Mouse (Mus musculus) liver, postnatal 0 days (tissue): ENCODE measurements at regions not wholly inside any gene's neighbourhood (a gene's known extent, or its start where the extent isn't known, plus 50 kb on each side); places are given as distances from the start of the nearest gene placed in this dataset.

Experiments used
- ATAC-seq: fragments of 200-750 bp; cut with Nextera tagmentation; 2 replicates; pipeline ENCODE4 v1.8.0; 2017; ENCODE audit warnings: mild to moderate bottlenecking, moderate library complexity
- DNase-seq: peaks from one replicate; pipeline ENCODE4 v3.0.0-alpha.2; 2016
- H3K27ac ChIP-seq: fragments of 300-500 bp; sonication (generic); 2 replicates; pipeline ENCODE4 v1.5.1; 2014; ENCODE audit warnings: antibody characterized with exemption, moderate library complexity, mild to moderate bottlenecking, low read depth
- H3K27me3 ChIP-seq: fragments of 300-500 bp; sonication (generic); 2 replicates; pipeline ENCODE4 v1.6.1; 2014; ENCODE audit warnings: low read length, control low read depth, mixed read lengths; ENCODE audit not compliant: insufficient read depth
- H3K36me3 ChIP-seq: fragments of 300-500 bp; sonication (generic); replicated peaks from 2 replicates; pipeline ENCODE4 v1.6.1; 2014; ENCODE audit warnings: mild to moderate bottlenecking, control low read depth, low read length, moderate library complexity, mixed read lengths; ENCODE audit not compliant: insufficient read depth
- H3K4me1 ChIP-seq: fragments of 300-500 bp; sonication (generic); 2 replicates; pipeline ENCODE4 v1.6.1; 2014; ENCODE audit warnings: antibody characterized with exemption, mild to moderate bottlenecking, control low read depth; ENCODE audit not compliant: insufficient read depth
- H3K4me2 ChIP-seq: fragments of 300-500 bp; sonication (generic); 2 replicates; pipeline ENCODE4 v1.6.1; 2014; ENCODE audit warnings: low read depth, mild to moderate bottlenecking, low read length, moderate library complexity, mixed read lengths
- H3K4me3 ChIP-seq: fragments of 300-500 bp; sonication (generic); 2 replicates; pipeline ENCODE4 v1.5.1; 2014; ENCODE audit warnings: low read depth, low read length
- H3K9ac ChIP-seq: fragments of 300-500 bp; sonication (generic); replicated peaks from 2 replicates; pipeline ENCODE4 v1.6.1; 2014; ENCODE audit warnings: mild to moderate bottlenecking, moderate library complexity
- H3K9me3 ChIP-seq: fragments of 300-500 bp; sonication (generic); 2 replicates; pipeline ENCODE4 v1.6.1; 2016; ENCODE audit warnings: mild to moderate bottlenecking, control low read depth, low read length, mixed read lengths
- CTCF ChIP-seq: sonication (generic); IDR thresholded peaks from 2 replicates; pipeline ENCODE4 v1.5.1; 2016; ENCODE audit warnings: antibody characterized with exemption, low read depth
- EP300 ChIP-seq: IDR thresholded peaks from 2 replicates; pipeline ENCODE4 v1.6.1; 2016; ENCODE audit warnings: antibody characterized with exemption, low read depth, mild to moderate bottlenecking
- WGBS: fragments of 180-500 bp; shearing (Covaris S2); extraction: QIAGEN DNeasy Blood & Tissue Kit; methylation state at CpG from one replicate; pipeline ENCODE4 v1.1.7; 2014; ENCODE audit not compliant: insufficient replicate concordance; 5-methylcytosine and 5-hydroxymethylcytosine counted together

- 79% methylated on average over 13 of the region's 13 CpGs for WGBS
- H3K4me3 ChIP-seq = no peak overlapping the region
- ATAC-seq (no peak), DNase-seq (no peak)
- H3K9me3 ChIP-seq = no peaks in the 10 kb centered on the region
- no peak overlapping the region for H3K9ac ChIP-seq
- no peak overlapping the region for H3K4me2 ChIP-seq
- H3K36me3 ChIP-seq = no peaks in the 10 kb centered on the region
- H3K27me3 ChIP-seq = no peaks in the 10 kb centered on the region
- H3K4me1 ChIP-seq = no peaks in the 10 kb centered on the region
- TF ChIP-seq EP300 = no peak
- TF ChIP-seq CTCF = no peak
- H3K27ac ChIP-seq = no peak overlapping the region
Measured at GRCm38 (mm10) chr17:48771721-48772320, 160.4 kb upstream of the Lrfn2 start.

GRCm38 (mm10) chr17:48774172-48774890, 157.8 kb upstream of the Lrfn2 start:
- Histone ChIP-seq H3K4me2 (no peak overlapping the region), H3K4me3 (no peak overlapping the region), H3K4me1 (no peaks in the 10 kb centered on the region), H3K9me3 (no peaks in the 10 kb centered on the region), H3K27me3 (no peaks in the 10 kb centered on the region), H3K36me3 (no peaks in the 10 kb centered on the region), H3K9ac (no peak overlapping the region), H3K27ac (no peak overlapping the region)
- WGBS = 69% methylated on average over 15 of the region's 15 CpGs
- DNase-seq (no peak), ATAC-seq (no peak)
- TF ChIP-seq CTCF (no peak), EP300 (no peak)

GRCm38 (mm10) chr17:48775479-48775878, 156.7 kb upstream of the Lrfn2 start:
- 68% methylated on average over 5 of the region's 5 CpGs for WGBS
- H3K27ac ChIP-seq = no peak overlapping the region
- H3K4me1 ChIP-seq = no peaks in the 10 kb centered on the region
- TF ChIP-seq CTCF = no peak
- TF ChIP-seq EP300 = no peak
- DNase-seq (no peak), ATAC-seq (no peak)
- no peaks in the 10 kb centered on the region for H3K27me3 ChIP-seq
- no peak overlapping the region for H3K4me3 ChIP-seq
- no peak overlapping the region for H3K9ac ChIP-seq
- no peak overlapping the region for H3K4me2 ChIP-seq
- H3K9me3 ChIP-seq = no peaks in the 10 kb centered on the region
- H3K36me3 ChIP-seq = no peaks in the 10 kb centered on the region

GRCm38 (mm10) chr17:48776502-48776902, 155.7 kb upstream of the Lrfn2 start:
- TF ChIP-seq EP300 (no peak), CTCF (no peak)
- Histone ChIP-seq H3K4me1 (no peaks in the 10 kb centered on the region), H3K4me3 (no peak overlapping the region), H3K27me3 (no peaks in the 10 kb centered on the region), H3K27ac (no peak overlapping the region), H3K9me3 (no peaks in the 10 kb centered on the region), H3K36me3 (no peaks in the 10 kb centered on the region), H3K4me2 (no peak overlapping the region), H3K9ac (no peak overlapping the region)
- DNase-seq (no peak), ATAC-seq (no peak)
- WGBS = 32% methylated on average over 2 of the region's 2 CpGs

- no peak overlapping the region for H3K4me3 ChIP-seq
- DNase-seq (no peak), ATAC-seq (no peak)
- no peak overlapping the region for H3K4me2 ChIP-seq
- H3K9me3 ChIP-seq = no peaks in the 10 kb centered on the region
- no peak overlapping the region for H3K9ac ChIP-seq
- H3K36me3 ChIP-seq = no peaks in the 10 kb centered on the region
- TF ChIP-seq CTCF (no peak), EP300 (no peak)
- WGBS = 91% methylated on average over 7 of the region's 7 CpGs
- no peaks in the 10 kb centered on the region for H3K27me3 ChIP-seq
- H3K27ac ChIP-seq = no peak overlapping the region
- H3K4me1 ChIP-seq = no peaks in the 10 kb centered on the region
Measured at GRCm38 (mm10) chr17:48780217-48780616, 152.0 kb upstream of the Lrfn2 start.

- Histone ChIP-seq H3K4me2 (no peak overlapping the region), H3K27me3 (no peaks in the 10 kb centered on the region), H3K4me1 (no peaks in the 10 kb centered on the region), H3K36me3 (no peaks in the 10 kb centered on the region), H3K4me3 (no peak overlapping the region), H3K9me3 (no peaks in the 10 kb centered on the region), H3K9ac (no peak overlapping the region), H3K27ac (no peak overlapping the region)
- no peak for TF ChIP-seq EP300
- TF ChIP-seq CTCF = no peak
- 75% methylated on average over 5 of the region's 5 CpGs for WGBS
- ATAC-seq (no peak), DNase-seq (no peak)
Measured at GRCm38 (mm10) chr17:48784417-48784816, 147.8 kb upstream of the Lrfn2 start.
